Mouse (Mus musculus): ENCODE data around the gene Ugt1a6a. TPM values are rescaled to one million over a fixed set of nuclear protein-coding genes. Genes with fewer than 3 reads are reported as not detected.
"Not testable (repeated sequence)": the region's sequence is repeated elsewhere in the genome, so short reads cannot be mapped to it uniquely, and the experiment has no call there.

Gene Ugt1a6a
- total and polyA plus RNA-seq, 2 experiments from 2014 or later, result 5.0 to 6.3 TPM

- Histone ChIP-seq H3K36me3 (ENCODE audit: insufficient read depth, low read length) (no peaks in the 10 kb centered on the region), H3K9ac (replicated peaks; ENCODE audit: low read length) (no peak overlapping the region), H3K4me2 (ENCODE audit: low read depth, low read length) (no peak overlapping the region), H3K27ac (no peak overlapping the region), H3K9me3 (ENCODE audit: low read length) (no peaks in the 10 kb centered on the region), H3K27me3 (ENCODE audit: insufficient read depth, low read length) (no peaks in the 10 kb centered on the region), H3K4me1 (ENCODE audit: insufficient read depth, low read length) (no peaks in the 10 kb centered on the region), H3K4me3 (ENCODE audit: low read length) (no peak overlapping the region)
- TF ChIP-seq CTCF (IDR thresholded peaks at IDR 0.05; ENCODE audit: low read depth), result no peak
- 87% methylated on average over 3 of the region's 3 CpGs for WGBS
- DNase-seq (ENCODE audit: low spot score) (no peak), ATAC-seq (no peak)
Measured at GRCm38 (mm10) chr1:88137264-88137663, 2.7 kb downstream of the Ugt1a6a start.

GRCm38 (mm10) chr1:88138145-88138544 is 3.5 kb downstream of the Ugt1a6a start:
- no peak overlapping the region for H3K4me2 ChIP-seq (ENCODE audit: low read depth, low read length)
- no peaks in the 10 kb centered on the region for H3K4me1 ChIP-seq (ENCODE audit: insufficient read depth, low read length)
- no peaks in the 10 kb centered on the region for H3K36me3 ChIP-seq (ENCODE audit: insufficient read depth, low read length)
- no peaks in the 10 kb centered on the region for H3K9me3 ChIP-seq (ENCODE audit: low read length)
- no peaks in the 10 kb centered on the region for H3K27me3 ChIP-seq (ENCODE audit: insufficient read depth, low read length)
- H3K27ac ChIP-seq, result no peak overlapping the region
- ATAC-seq (no peak), DNase-seq (ENCODE audit: low spot score) (no peak)
- H3K9ac ChIP-seq (replicated peaks; ENCODE audit: low read length), result no peak overlapping the region
- no peak overlapping the region for H3K4me3 ChIP-seq (ENCODE audit: low read length)
- 97% methylated on average over 1 of the region's 1 CpGs for WGBS
- no peak for TF ChIP-seq CTCF (IDR thresholded peaks at IDR 0.05; ENCODE audit: low read depth)

GRCm38 (mm10) chr1:88140492-88140891 is 5.9 kb downstream of the Ugt1a6a start:
- H3K36me3 ChIP-seq (ENCODE audit: insufficient read depth, low read length); DNase-seq (ENCODE audit: low spot score); H3K9me3 ChIP-seq (ENCODE audit: low read length); H3K9ac ChIP-seq (replicated peaks; ENCODE audit: low read length); H3K4me2 ChIP-seq (ENCODE audit: low read depth, low read length); ATAC-seq; H3K27me3 ChIP-seq (ENCODE audit: insufficient read depth, low read length); H3K4me3 ChIP-seq (ENCODE audit: low read length); H3K27ac ChIP-seq; H3K4me1 ChIP-seq (ENCODE audit: insufficient read depth, low read length): not testable (repeated sequence)
- 39% methylated on average over 1 of the region's 1 CpGs for WGBS

DNA sequence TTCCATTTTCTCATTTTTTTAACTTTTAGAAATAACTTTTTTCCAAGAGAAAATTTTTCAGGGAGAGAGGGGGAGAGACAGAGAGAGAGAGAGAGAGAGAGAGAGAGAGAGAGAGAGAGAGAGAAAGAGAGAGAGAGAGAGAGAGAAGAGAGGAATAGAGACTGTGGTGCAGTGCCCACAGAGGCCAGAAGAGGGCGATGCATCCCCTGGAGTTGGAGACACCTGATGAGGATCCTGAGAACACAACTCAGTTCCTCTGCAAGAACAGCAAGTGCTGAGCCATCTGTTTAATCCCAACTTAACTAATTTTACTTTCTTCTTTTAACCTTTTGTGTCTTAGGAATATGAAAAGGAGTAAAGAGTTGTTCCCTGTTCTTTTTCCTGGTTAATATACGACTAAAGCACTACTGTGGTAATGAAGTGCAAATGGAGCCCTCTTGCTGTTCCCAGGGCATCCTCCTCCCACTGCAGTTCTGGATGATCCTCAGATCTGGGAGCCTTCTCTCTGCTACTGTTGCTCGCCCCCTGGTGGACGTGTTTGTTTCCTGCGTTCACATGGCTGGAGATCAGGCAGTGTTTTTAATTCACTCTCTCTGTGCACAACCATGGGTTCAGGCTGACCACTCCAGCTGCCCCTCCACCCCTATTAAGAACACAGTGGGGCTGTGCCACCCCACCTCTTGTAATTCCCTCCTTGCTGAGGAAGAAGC is 9.5 kb downstream of the Ugt1a6a start:
- 0 out of 2 replicates have a peak, but pooled peaks have one; percentile 45 for ATAC-seq

DNA sequence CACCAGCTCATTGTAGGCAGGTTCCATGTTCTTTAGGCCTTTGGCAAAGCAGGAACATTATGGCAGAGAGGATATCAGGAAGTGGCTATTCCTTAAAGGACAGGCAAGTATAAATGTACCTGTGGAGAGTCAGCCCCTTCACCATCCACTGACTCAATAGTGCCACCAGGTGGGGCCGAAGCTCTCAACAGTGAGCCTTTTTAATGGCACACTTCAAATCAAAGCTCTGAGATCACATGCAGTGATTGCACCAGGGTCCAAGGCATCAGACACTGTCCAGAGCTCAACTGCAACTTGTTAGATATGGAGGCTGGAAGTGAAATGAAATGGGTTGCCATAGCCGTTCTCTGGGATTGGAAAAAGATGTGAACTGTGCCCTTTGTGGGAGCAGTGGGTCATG is 10.7 kb downstream of the Ugt1a6a start:
- not testable (repeated sequence) for H3K9ac ChIP-seq (replicated peaks; ENCODE audit: low read length); ATAC-seq; H3K9me3 ChIP-seq (ENCODE audit: low read length); H3K4me1 ChIP-seq (ENCODE audit: insufficient read depth, low read length); H3K27me3 ChIP-seq (ENCODE audit: insufficient read depth, low read length); H3K4me2 ChIP-seq (ENCODE audit: low read depth, low read length); H3K36me3 ChIP-seq (ENCODE audit: insufficient read depth, low read length); H3K4me3 ChIP-seq (ENCODE audit: low read length); DNase-seq (ENCODE audit: low spot score); H3K27ac ChIP-seq
- 73% methylated on average over 2 of the region's 2 CpGs for WGBS
- TF ChIP-seq CTCF (IDR thresholded peaks at IDR 0.05; ENCODE audit: low read depth), result peak; percentile 53

More for the DNA sequence above, 9.5 kb downstream of the Ugt1a6a start:
- not testable (repeated sequence) for H3K9ac ChIP-seq (replicated peaks; ENCODE audit: low read length); H3K4me2 ChIP-seq (ENCODE audit: low read depth, low read length); H3K4me3 ChIP-seq (ENCODE audit: low read length); H3K36me3 ChIP-seq (ENCODE audit: insufficient read depth, low read length); H3K9me3 ChIP-seq (ENCODE audit: low read length); H3K4me1 ChIP-seq (ENCODE audit: insufficient read depth, low read length); H3K27ac ChIP-seq; H3K27me3 ChIP-seq (ENCODE audit: insufficient read depth, low read length)
- peak; percentile 36 for DNase-seq (ENCODE audit: low spot score)
- 3% methylated on average over 5 of the region's 5 CpGs for WGBS
- TF ChIP-seq CTCF (IDR thresholded peaks at IDR 0.05; ENCODE audit: low read depth), result peak; percentile 55

DNA sequence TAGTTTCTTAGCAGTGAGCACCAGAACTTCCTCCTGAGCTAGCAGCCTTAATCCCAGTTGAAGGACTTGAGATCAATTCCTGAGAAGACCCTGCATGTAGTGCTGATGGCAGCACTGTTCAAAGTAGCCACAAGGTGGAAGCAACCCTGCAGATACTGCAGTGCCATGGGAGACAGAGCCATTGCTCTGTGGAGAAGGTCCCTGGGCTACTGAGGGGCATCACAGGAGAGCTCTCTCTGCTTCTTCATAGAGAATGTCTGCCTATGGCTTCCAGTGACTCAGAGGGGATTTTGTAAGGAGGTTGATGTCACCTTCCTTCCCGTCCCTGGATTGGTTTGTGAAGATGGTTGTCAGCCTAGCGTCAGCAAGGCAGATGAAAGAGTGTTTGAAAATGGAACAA is 15.5 kb downstream of the Ugt1a6a start:
- H3K4me3 ChIP-seq (ENCODE audit: low read length); H3K27me3 ChIP-seq (ENCODE audit: insufficient read depth, low read length); ATAC-seq; H3K36me3 ChIP-seq (ENCODE audit: insufficient read depth, low read length); H3K9ac ChIP-seq (replicated peaks; ENCODE audit: low read length); H3K9me3 ChIP-seq (ENCODE audit: low read length); H3K27ac ChIP-seq; H3K4me1 ChIP-seq (ENCODE audit: insufficient read depth, low read length); H3K4me2 ChIP-seq (ENCODE audit: low read depth, low read length): not testable (repeated sequence)
- WGBS, result 86% methylated on average over 2 of the region's 2 CpGs
- peak; percentile 43 for DNase-seq (ENCODE audit: low spot score)
- TF ChIP-seq CTCF (IDR thresholded peaks at IDR 0.05; ENCODE audit: low read depth), result peak; percentile 61

DNA sequence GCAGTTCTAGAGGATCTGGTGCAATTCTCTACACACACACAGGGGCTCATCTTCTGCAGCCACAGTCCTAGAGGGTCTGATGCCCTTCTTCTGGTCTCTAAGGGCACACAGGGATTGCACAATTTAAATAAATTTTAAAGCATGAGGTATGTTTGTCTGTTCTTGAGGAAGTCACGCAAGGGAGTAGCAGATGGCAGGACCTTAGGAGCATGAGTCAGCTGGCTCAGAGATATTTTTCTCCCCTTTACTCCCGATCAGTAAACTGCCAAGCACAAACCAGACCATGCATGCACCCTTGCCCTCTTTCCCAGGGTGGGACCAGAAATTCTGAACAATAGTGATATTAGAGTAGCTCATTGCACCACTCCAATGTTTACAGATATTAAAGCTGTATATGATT is 23.8 kb downstream of the Ugt1a6a start:
- no peaks in the 10 kb centered on the region for H3K27me3 ChIP-seq (ENCODE audit: insufficient read depth, low read length)
- no peak for DNase-seq (ENCODE audit: low spot score)
- H3K9me3 ChIP-seq (ENCODE audit: low read length), result no peaks in the 10 kb centered on the region
- no peak overlapping the region for H3K27ac ChIP-seq
- no peak overlapping the region for H3K4me3 ChIP-seq (ENCODE audit: low read length)
- WGBS, result 83% methylated on average over 2 of the region's 2 CpGs
- no peaks in the 10 kb centered on the region for H3K36me3 ChIP-seq (ENCODE audit: insufficient read depth, low read length)
- no peak for TF ChIP-seq CTCF (IDR thresholded peaks at IDR 0.05; ENCODE audit: low read depth)
- no peak for ATAC-seq
- H3K4me1 ChIP-seq (ENCODE audit: insufficient read depth, low read length), result no peaks in the 10 kb centered on the region
- H3K9ac ChIP-seq (replicated peaks; ENCODE audit: low read length), result no peak overlapping the region
- no peak overlapping the region for H3K4me2 ChIP-seq (ENCODE audit: low read depth, low read length)

Measured in hindbrain, postnatal 0 days (tissue).